In genomic region chr12:71906582-71907267, GRCm38 (mm10) we compare ENCODE assay signal across 7 mouse cellular contexts.
DNase-seq lines count a peak whose midpoint lies in the region; ATAC-seq lines count a peak whose summit lies in the region.

No protein-coding gene starts in this region.

- H3K4me2 ChIP-seq in liver, embryonic 15.5 days, result no peak overlapping the region
- no peak overlapping the region for H3K4me2 ChIP-seq in liver, embryonic 12.5 days
- H3K4me2 ChIP-seq in embryonic facial prominence, embryonic 13.5 days, result no peak overlapping the region
- H3K4me2 ChIP-seq in hindbrain, embryonic 12.5 days (replicated peaks), result no peak overlapping the region
- no peak overlapping the region for H3K4me2 ChIP-seq in neural tube, embryonic 15.5 days

- H3K9ac ChIP-seq in liver, embryonic 15.5 days, result no peak overlapping the region
- no peak overlapping the region for H3K9ac ChIP-seq in liver, embryonic 12.5 days
- H3K9ac ChIP-seq in embryonic facial prominence, embryonic 13.5 days, result no peak overlapping the region
- no peak overlapping the region for H3K9ac ChIP-seq in hindbrain, embryonic 12.5 days
- no peak overlapping the region for H3K9ac ChIP-seq in neural tube, embryonic 15.5 days (replicated peaks)

- peaks cover 54% of the 10 kb centered on the region for H3K4me1 ChIP-seq in liver, embryonic 15.5 days (replicated peaks)
- H3K4me1 ChIP-seq in liver, embryonic 12.5 days, result peaks cover 37% of the 10 kb centered on the region
- H3K4me1 ChIP-seq in embryonic facial prominence, embryonic 13.5 days, result peaks cover 12% of the 10 kb centered on the region
- peaks cover 25% of the 10 kb centered on the region for H3K4me1 ChIP-seq in hindbrain, embryonic 12.5 days
- H3K4me1 ChIP-seq in neural tube, embryonic 15.5 days, result peaks cover 45% of the 10 kb centered on the region

- H3K9me3 ChIP-seq in liver, embryonic 15.5 days (replicated peaks), result no peaks in the 10 kb centered on the region
- no peaks in the 10 kb centered on the region for H3K9me3 ChIP-seq in liver, embryonic 12.5 days (replicated peaks)
- H3K9me3 ChIP-seq in embryonic facial prominence, embryonic 13.5 days, result no peaks in the 10 kb centered on the region
- H3K9me3 ChIP-seq in hindbrain, embryonic 12.5 days (replicated peaks), result no peaks in the 10 kb centered on the region
- H3K9me3 ChIP-seq in neural tube, embryonic 15.5 days (replicated peaks), result no peaks in the 10 kb centered on the region

- H3K27ac ChIP-seq in liver, embryonic 15.5 days (replicated peaks), result no peak overlapping the region
- H3K27ac ChIP-seq in liver, embryonic 12.5 days, result no peak overlapping the region
- 0 out of 2 replicates have a peak overlapping the region, but pooled peaks have one; percentile 22 for H3K27ac ChIP-seq in embryonic facial prominence, embryonic 13.5 days
- 0 out of 2 replicates have a peak overlapping the region, but pooled peaks have one; percentile 17 for H3K27ac ChIP-seq in hindbrain, embryonic 12.5 days
- peak overlapping the region; percentile 7; the same call in 1 of the 2 replicates for H3K27ac ChIP-seq in neural tube, embryonic 15.5 days (replicated peaks)

- no peak overlapping the region for H3K4me3 ChIP-seq in liver, embryonic 15.5 days (replicated peaks)
- H3K4me3 ChIP-seq in liver, embryonic 12.5 days, result no peak overlapping the region
- H3K4me3 ChIP-seq in embryonic facial prominence, embryonic 13.5 days, result no peak overlapping the region
- no peak overlapping the region for H3K4me3 ChIP-seq in hindbrain, embryonic 12.5 days
- H3K4me3 ChIP-seq in neural tube, embryonic 15.5 days (replicated peaks), result no peak overlapping the region

- 94% methylated on average over 12 of the region's 12 CpGs for WGBS in liver, embryonic 15.5 days (ENCODE audit: insufficient replicate concordance)
- WGBS in liver, embryonic 12.5 days (ENCODE audit: insufficient replicate concordance), result 94% methylated on average over 12 of the region's 12 CpGs
- 81% methylated on average over 12 of the region's 12 CpGs for WGBS in embryonic facial prominence, embryonic 13.5 days
- 91% methylated on average over 12 of the region's 12 CpGs for WGBS in hindbrain, embryonic 12.5 days
- 87% methylated on average over 12 of the region's 12 CpGs for WGBS in neural tube, embryonic 15.5 days

- H3K27me3 ChIP-seq in liver, embryonic 15.5 days, result no peaks in the 10 kb centered on the region
- H3K27me3 ChIP-seq in liver, embryonic 12.5 days (replicated peaks), result no peaks in the 10 kb centered on the region
- no peaks in the 10 kb centered on the region for H3K27me3 ChIP-seq in embryonic facial prominence, embryonic 13.5 days
- H3K27me3 ChIP-seq in hindbrain, embryonic 12.5 days, result no peaks in the 10 kb centered on the region
- H3K27me3 ChIP-seq in neural tube, embryonic 15.5 days (replicated peaks), result no peaks in the 10 kb centered on the region

- 0 out of 2 replicates have a peak, but pooled peaks have one; percentile 12 for ATAC-seq in liver, embryonic 15.5 days (ENCODE audit: insufficient read depth)
- no peak for ATAC-seq in liver, embryonic 12.5 days
- 0 out of 2 replicates have a peak, but pooled peaks have one; percentile 15 for ATAC-seq in embryonic facial prominence, embryonic 13.5 days (ENCODE audit: insufficient number of reproducible peaks, insufficient read depth, low FRiP score, low TSS enrichment, low read depth)
- ATAC-seq in hindbrain, embryonic 12.5 days (ENCODE audit: low FRiP score), result peak; percentile 68
- peak; percentile 59 for ATAC-seq in neural tube, embryonic 15.5 days (ENCODE audit: low FRiP score)

- DNase-seq in right cerebral cortex, adult 18-20 months, result no peak
- no peak for DNase-seq in ovary, postnatal 14 days (ENCODE audit: low spot score)

- peaks cover 18% of the 10 kb centered on the region for H3K36me3 ChIP-seq in liver, embryonic 15.5 days (replicated peaks)
- H3K36me3 ChIP-seq in liver, embryonic 12.5 days, result peaks cover 21% of the 10 kb centered on the region
- peaks cover 15% of the 10 kb centered on the region for H3K36me3 ChIP-seq in embryonic facial prominence, embryonic 13.5 days
- H3K36me3 ChIP-seq in hindbrain, embryonic 12.5 days, result peaks cover 11% of the 10 kb centered on the region
- peaks cover 11% of the 10 kb centered on the region; the same call in 1 of the 2 replicates for H3K36me3 ChIP-seq in neural tube, embryonic 15.5 days

Comparison
In these comparisons a context has a peak if more than half of its experiments do, and no peak if none do; other contexts are left out.
1. H3K27ac ChIP-seq: peak in embryonic facial prominence, embryonic 13.5 days (single experiment), hindbrain, embryonic 12.5 days (single experiment) and neural tube, embryonic 15.5 days (single experiment); none in liver, embryonic 15.5 days (single experiment) and liver, embryonic 12.5 days (single experiment).